Mouse (Mus musculus): ENCODE results near the gene Acot6.

Acot6 gene

DNA sequence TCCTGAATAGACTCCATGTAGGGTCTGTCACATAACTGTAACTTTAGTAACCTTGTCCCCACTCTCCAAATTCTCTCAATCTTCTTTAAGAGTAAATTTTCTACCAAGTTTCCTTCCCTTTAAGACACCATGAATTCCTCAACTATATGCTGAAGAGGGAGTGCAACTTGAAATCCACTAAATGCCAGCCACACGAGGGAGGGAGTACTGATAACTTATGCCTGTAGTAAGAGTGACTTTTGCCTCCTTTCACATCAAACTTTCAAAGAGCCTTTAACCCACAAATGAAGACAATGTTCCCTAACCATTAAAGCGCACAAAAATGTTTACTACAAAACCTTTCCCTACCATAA is 1.0 kb downstream of the Acot6 start:
- no peak for DNase-seq (ENCODE audit: low read depth, low spot score)

DNA sequence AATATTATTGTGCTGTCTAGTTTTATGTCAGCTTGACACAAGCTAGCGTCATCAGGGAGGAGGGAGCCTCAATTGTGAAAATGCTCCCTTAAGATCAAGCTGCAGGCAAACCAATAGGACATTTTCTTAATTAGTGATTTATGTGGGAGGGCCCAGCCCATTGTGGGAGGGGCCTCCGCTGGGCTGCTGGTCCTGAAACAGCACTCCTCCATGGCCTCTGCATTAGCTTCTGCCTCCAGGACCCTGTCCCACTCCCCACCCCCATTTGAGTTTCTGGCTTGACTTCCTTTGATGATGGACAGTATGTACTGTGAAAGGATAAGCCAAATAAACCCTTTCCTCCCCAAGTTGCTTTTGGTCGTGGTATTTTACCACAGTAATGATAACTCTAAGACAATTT is 6.6 kb downstream of the Acot6 start:
- no peak for DNase-seq (ENCODE audit: low read depth, low spot score)

DNA sequence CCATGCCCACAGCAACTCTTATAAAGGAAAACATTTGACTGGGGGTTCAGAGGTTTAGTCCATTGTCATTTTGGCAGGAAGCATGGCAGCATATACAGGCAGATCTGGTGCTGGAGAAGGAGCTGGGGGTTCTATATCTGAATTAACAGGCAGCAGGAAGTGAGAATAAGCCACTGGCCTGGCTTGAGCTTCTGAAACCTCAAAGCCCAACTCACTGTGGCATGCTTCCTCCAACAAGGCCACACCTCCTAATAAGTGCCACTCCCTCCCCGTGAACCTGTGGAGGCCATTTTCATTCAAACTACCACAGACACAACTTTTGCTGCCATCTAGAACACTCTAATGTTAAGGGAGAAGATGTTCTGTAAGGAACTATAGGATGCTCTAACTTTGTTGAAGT is 7.2 kb downstream of the Acot6 start:
- DNase-seq (ENCODE audit: low read depth, low spot score): no peak

DNA sequence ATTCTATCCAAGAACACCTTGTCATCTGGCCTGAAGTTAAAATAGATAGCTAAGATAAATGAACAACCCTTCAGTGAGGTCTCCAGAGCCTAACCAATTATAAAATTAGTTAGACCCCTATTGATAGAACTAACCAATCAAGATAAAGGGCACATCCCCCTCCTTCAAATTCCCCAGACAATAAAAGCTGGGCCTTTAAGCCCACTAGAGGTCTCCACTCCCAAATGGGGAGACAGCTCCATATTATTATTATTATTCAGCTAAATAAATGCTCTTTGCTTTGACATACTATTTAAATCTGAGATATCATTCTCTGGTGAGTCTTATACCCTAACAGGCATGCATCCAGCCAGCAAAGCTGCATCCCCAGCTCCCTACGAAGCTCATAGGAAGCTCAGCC is 9.5 kb downstream of the Acot6 start:
- no peak for DNase-seq (ENCODE audit: low read depth, low spot score)

DNA sequence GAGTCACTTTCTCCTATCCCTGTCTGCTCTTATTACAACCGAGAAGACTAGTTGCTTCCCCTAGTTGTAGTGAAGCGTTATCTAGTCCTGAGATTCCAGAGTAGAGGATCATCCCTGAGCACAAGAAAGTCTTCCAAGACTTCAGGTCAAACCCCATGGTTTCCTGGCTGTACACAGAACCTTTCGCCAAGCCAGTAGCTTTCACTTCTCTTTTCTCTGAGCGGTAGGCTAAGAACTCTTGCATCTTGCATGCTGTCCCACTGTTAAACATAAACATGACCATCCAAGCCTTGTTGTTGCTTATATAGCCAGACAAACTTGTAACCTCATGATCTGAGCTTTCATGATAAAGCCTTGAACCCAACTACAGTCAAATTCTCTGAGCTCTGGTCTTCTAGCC is 10.4 kb downstream of the Acot6 start:
- DNase-seq (ENCODE audit: low read depth, low spot score): no peak

DNA sequence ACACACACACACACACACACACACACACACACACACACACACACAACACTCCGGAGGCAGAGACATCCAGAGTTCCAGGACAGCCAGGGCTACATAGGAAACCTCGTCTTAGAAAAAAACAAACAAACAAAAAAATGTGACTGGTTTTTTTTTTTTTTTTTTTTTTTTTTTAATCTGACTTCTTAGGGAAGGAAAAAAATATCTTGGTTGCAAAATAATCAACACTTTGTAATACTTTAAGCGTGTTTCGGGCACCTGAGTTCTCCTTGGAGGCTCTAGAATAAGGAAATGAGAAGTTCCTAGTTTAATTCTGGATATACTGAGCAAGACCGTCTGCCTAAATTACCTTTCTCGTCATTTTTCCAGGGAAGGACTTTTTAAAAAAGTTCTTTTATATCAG is 13.2 kb downstream of the Acot6 start:
- DNase-seq (ENCODE audit: low read depth, low spot score): no peak

DNA sequence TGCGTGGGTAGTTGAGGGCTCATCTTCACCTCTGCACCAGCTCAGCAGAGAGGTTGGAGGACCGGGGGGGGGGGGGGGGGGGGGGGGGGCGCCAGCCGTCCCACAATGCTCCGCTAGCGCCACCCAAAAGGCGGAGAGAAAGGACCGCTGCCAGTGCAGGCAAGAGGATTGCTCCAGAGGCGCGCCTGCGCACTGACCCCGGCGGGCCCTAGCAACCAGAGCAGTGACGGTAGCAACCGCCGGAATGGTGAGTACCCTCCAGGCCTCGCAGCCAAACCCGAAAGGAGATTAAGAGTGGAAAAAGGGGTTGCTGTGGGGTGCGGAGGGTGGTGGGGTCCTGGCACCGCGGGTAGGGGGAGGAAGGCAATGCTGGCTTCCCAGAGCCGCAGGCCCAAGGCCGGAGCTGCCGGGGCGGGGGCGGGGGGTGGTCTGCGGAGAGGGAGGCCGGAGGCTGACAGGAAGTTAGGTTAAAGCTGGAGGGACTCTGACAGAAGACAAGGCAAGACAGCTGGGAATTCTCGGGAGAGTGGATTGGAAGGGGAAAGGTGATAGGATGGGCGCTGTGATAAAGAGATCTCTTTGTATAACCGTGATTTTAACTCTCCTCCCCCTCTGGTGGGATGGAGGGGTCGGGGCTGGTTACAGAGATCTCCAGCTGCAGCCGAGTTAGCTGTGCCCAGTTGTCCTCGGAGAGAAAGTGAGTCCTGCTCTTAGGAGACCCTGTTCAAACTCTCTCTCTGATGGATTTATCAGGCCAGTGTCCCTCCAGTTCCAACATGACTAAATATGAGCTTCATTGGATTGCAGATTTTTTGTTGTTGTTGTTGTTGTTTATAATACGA is 13.9 kb downstream of the Acot6 start, which contains the start of gene Dnal1:
Gene Dnal1, plus strand, starts transcription at position 214 of the 842 bp plus-strand sequence.
- DNase-seq (ENCODE audit: low read depth, low spot score): peak; percentile 85

DNA sequence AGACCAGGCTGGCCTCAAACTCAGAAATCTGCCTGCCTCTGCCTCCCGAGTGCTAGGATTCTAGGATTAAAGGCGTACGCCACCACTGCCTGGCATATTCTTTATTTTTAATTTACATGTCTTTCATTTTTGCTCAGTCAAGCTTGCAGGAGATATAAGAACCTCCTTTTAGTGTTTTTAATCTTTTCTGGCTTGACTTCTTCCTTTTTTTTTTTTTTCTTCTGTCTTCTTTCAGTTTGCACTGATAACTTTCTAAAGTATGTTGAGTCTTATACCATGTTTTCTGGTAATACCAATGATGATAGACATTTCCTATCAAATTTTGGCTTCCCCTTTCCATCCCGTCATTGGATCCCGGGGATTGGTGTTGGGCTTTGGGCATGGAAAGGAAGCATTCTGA is 19.1 kb downstream of the Acot6 start:
- no peak for DNase-seq (ENCODE audit: low read depth, low spot score)

DNA sequence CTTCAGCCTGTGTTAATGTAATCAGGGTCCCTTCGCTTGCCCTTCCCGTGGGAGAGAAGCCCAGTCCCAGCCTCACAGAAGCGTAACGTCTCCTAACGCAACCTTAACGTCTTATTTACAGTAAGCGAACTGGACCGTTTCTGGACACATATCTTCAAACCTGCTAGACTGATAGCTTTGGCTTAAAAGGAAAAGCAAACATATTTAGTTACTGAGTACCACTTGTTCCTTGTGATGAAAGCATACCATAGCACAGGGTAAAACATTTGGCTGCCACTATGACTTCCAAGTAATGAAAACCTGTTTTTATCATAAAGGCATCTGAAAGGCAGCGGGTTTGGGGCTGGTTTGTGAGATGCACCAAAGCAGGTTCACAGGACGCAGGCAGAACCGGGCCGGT is 25.4 kb downstream of the Acot6 start:
- DNase-seq (ENCODE audit: low read depth, low spot score): no peak

DNA sequence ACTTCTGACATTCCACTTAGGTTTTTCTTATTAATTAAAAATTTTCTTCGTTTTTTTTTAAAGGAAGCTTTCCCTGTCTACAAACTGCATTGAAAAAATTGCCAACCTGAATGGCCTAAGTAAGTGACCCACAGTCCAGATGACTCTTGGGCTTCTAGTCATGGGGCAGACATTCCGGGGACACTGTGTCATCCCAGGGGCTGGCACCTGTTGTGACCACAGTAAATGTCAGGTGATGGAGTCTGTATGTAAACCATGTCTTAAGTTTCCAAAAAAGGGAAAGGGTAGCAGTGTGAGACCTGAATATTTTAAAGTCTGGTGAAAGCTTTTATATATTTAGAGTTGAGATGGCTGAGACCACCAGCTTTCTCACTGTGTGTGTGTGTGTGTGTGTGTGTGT is 26.4 kb downstream of the Acot6 start:
- DNase-seq (ENCODE audit: low read depth, low spot score): no peak

DNA sequence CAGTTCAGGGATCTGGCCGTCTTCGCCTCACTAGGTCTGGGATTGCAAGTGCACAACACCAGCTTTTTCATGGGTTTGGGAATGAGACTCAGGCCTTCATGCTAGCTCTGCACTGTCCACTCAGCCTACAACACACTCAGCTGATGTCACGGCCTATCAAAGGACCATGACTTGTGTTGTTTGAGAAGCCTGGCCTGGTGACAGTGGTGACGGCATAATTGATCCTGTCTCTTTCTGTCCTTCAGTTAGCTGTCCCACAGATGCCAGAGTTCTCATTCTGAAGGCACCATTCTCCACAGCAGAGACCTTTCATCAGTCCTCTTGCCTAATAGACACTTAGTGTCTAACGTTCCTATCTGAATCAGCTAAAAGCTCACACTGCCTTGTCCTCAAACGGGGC is 28.1 kb downstream of the Acot6 start:
- no peak for DNase-seq (ENCODE audit: low read depth, low spot score)

DNA sequence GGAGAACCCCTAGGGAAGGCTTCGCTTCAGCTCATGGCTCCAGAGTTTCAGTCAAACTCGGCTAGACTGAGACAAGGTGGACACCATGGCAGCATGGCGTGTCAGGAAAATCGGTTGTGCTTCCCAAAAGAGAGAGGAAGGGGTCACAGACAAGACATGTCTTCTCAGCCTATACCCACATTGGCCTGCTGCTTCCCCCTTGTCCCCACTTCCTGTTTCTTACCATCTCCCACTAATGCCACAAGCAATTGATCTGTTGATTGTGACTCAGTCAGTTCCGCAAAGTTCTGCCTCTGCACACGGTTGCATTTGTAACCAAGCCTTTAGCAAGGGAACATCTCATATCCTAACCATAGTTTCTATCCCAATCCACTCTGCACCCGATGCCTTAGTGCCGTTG is 29.5 kb downstream of the Acot6 start:
- no peak for DNase-seq (ENCODE audit: low read depth, low spot score)

DNA sequence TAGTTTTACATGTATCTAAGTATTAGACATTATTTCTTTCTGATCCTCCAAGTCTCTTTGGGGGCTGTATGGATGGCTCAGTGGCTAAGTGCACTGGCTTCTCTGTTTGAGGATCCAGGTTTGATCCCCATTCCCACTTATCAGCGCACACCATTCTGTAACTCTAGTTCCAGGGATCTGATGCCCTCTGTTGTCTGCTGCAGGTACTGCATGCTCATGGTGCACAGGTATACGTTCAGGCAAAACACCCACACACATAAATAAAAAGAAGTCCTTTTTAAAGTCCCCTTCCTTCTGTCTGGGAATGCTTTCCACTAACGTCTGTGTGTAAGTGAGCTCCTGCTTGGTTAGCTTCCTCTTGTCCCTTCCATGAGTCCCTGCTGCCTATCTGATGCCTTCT is 31.8 kb downstream of the Acot6 start:
- DNase-seq (ENCODE audit: low read depth, low spot score): no peak

DNA sequence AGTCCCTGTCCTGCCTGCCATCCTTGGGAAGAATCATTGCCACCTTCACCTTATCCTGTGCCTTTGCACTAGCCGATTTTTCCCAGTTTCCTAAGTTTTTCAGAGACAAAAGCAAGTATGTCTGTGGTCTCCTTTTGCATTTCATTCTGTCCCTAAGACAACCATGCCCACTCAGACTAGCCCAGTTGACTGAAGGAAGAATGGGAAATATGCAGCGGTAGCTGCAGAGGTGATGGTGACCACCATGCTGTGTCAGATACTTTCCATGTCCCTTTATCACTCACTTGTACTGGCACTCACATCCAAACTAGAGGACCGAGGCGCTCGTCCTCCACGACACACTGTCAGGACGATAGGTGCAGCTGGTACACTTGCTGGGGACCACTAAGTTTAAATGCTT is 36.7 kb downstream of the Acot6 start:
- DNase-seq (ENCODE audit: low read depth, low spot score): no peak

DNA sequence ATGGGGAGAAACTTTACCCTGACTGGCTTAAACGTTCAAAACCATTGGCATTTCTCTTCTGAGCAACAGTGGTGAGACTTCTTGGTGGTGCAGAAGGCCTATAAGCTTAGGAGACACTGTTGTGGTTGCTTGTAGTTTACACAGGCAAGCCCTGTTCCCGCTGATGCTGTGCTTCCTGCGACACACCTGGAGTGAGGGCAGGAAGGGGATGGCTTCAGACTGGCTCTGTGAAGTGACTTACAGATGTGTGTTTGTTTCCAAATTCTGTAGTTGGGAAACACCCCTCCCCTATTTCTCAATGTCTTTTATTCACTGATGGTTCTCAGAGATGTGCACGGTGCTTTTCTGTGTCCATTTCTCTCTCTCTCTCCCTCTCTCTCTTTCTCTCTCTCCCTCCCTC is 39.7 kb downstream of the Acot6 start:
- no peak for DNase-seq (ENCODE audit: low read depth, low spot score)

DNA sequence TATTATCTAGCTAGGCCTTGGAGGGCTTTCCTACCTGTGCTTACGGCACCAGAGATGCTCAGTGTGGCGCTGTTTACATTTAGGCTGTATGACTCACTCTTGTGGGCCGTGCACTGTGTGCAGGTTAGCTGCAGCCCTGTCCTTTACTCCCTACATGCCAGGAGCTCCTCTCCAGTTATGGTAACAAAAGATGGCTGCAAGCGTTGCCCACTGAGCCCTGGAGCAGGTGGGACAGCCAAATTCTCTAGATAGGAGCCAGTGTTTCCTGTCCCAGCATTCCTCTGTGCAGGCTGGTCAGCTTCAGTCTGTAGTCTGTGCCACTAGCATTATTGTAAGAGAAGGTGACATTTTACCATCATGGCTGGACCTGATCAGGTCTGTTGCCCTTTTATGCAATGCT is 40.8 kb downstream of the Acot6 start:
- DNase-seq (ENCODE audit: low read depth, low spot score): no peak

DNA sequence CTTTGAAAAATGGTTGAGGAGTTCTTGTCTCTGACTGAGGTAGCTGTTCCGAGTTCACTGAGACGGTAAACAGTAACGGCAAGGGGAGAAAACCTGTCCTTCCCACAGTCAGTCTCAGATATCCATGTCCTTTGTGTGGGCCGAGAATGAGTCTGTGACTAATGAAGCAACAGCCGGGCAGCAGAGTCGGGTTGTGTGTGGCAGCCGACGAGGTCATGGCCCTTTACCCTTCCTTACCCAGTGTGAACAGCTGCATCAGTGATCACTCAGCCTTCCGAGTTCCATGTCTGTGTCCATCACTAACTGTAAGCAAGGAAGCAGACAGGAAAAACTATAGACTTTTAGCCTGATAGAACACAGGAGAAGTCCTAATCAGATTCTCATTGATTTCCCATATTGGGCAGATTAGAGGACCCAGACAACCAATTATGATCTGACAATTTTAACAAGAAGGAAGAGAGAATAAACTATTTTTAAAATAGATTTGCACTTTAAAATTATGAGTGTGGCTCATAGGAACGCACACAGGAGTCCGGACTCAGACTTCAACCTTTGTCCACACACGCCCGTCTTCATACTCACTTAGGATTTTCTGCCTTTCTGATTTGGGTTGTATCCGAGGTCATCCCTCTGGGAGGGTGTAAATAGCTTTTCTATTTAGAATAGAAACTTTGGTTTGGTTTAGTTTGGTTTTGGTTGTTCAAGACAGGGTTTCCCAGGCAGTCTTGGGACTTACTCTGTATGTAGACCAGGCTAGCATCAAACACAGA is 42.0 kb downstream of the Acot6 start:
- DNase-seq (ENCODE audit: low read depth, low spot score): no peak

DNA sequence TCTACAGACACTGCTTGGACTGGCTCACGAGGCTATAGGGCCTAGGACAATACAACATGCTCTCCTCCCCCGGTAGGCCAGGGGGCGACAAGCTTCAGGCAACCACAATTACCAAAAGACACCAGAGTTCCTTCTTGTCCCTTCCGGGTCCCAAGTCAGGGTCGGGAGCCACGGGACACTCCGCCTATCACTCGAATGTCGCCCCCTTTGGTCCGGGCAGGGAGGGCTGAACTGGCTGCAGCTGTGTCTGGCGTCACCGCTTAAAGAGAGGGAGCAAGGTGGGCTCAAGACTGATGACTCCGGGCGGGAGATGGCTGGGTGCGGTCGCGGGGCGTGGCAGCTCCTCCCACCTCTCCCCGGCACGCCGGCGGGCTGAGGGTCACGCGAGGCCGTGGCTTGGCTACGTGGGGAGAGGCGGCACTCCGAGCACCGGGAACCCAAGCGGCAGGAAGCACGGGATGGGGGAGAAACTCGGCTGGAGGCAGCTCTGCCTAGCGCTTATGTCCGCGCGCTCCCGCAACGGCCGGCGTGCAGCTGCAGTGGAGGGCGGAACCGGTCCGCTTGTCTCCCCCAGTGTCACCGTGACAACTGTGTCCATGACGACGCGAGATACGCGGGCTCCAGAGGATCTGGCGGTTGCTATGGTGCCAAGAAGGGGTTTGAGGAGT is 47.6 kb downstream of the Acot6 start, which contains the start of gene Pnma1:
Gene Pnma1, minus strand, starts transcription at position 536 of the 668 bp plus-strand sequence.
- peak; percentile 65 for DNase-seq (ENCODE audit: low read depth, low spot score)

DNA sequence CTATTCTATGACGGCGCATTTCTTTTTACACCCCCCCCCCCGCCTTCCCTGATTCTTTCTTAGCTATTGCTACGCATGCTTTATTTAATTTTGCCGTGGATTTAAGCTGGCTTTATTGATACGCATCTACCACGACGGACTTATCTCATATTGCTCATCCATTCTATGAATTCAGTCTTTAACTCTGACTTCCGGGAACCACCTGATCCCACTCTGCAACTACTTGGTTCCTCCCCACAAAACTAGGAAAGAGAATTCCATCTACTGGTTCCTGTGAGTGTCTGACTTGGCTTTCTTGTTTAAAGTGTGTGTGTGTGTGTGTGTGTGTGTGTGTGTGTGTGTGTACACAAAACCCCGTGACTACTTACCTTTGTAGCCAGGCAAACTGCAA is 48.2 kb downstream of the Acot6 start:
- DNase-seq (ENCODE audit: low read depth, low spot score): no peak

DNA sequence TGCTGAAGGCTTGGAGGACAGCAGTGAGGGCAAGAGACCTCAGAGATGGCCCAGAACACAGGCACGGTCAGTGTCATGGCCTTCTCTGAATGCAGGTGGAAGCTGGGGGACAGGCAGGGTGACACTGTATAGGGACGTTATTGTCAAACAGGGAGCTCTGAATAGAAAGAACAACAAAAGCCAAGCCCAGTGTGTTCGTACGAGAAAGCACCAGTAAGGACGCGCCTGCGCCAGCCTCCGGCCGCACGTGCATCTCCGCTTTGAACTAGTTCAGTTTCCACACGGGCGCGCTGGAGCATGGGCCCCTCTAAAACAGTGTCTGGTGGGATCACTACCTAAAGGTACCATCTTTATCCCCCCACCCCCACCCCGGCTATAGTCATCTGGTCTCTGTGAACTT is 49.5 kb downstream of the Acot6 start:
- no peak for DNase-seq (ENCODE audit: low read depth, low spot score)

DNA sequence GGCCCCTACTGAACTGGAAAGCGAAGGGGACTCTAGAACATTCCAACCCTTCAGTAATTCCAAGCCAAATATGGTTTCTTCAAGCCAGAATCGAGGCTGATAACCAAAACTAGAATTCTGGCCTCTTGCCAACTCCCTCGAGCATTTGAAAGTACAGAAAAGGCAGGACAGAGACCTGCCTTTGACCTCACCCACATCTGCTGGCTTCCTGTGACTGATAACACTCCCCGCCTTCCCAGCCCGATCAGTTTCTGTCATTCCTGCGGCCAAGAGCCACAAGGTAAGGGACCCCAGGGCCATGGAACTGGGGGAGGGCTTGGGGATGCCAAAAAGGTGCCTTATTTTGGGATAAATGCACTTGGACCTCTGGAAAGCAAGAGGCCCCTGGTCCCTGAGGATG is 50.5 kb downstream of the Acot6 start:
- no peak for DNase-seq (ENCODE audit: low read depth, low spot score)

DNA sequence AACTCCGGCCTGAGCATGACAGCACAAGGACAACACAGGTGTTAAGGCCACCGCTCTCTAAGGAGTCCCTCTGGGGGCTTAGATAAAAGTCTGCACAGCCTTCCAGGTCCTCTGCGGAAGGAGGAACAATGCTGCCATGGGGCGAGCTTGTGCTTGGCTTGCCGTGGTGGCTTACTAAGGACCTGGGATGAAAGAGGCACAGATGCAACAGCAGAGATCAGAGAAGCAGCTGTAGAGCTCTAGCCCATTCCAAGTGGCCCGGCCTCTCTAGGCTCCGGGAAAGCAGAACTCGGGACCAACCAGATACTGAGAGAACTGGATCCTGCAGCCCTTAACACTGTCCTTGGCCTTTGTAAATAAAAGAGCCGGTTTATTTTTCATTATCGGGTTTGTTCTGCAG is 51.5 kb downstream of the Acot6 start:
- no peak for DNase-seq (ENCODE audit: low read depth, low spot score)
